Mouse (Mus musculus): Measurements from ENCODE around the gene Col12a1. TPM values are rescaled to one million over a fixed set of nuclear protein-coding genes. Genes with fewer than 3 reads are reported as not detected.

Col12a1 gene
- polyA plus RNA-seq, 1 experiment: not detected

DNA sequence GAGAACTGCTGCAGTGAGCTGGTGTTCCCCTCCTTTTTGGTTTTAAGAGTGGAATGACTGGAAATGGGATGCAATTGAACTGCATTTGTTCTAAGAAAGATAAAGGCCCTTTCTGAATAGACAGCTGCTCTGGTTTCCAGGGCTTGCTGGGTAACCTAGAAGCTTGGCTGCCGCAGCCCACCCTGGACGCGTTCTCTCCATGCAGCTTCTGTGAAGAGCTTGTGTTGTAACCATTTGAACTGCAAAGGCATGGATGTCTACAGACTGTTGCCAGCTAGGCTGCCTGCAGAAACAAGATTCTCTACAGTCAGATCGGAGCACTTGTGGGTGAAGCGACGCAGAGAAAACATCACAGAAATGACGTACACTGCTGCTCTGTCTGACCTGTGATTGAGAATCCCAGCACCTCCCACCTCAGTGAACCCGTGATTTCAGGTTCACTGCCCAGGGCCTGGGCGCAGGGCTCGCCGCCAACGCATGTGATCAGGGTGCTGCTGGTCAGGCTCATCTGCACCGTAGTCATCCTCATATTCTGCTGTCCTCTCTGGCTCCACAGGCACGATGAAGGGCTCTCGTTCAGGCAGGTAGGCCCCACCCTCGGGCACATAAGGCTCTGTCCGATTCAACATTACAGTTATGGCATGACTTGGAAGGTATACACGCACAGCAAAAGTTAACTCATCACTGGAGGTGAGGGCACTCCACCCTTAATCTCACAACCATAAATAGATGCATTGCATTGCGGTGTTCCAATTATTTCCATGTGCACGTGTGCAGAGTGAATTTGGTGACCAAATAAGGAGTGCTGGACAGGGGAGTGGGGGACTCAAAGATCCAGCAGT lies 119.0 kb downstream of the Col12a1 start:
- Histone ChIP-seq H3K27me3 (ENCODE audit: control insufficient read depth) (no peaks in the 10 kb centered on the region), H3K4me1 (ENCODE audit: control insufficient read depth) (no peaks in the 10 kb centered on the region), H3K36me3 (ENCODE audit: control insufficient read depth) (no peaks in the 10 kb centered on the region), H3K4me3 (replicated peaks) (no peak overlapping the region), H3K9me3 (ENCODE audit: control insufficient read depth, low read length) (peaks cover 6% of the 10 kb centered on the region)
- TF ChIP-seq GATA1 (IDR thresholded peaks at IDR 0.05; ENCODE audit: low read length) (no peak), TAL1 (IDR thresholded peaks at IDR 0.05; ENCODE audit: low read length) (no peak)

DNA sequence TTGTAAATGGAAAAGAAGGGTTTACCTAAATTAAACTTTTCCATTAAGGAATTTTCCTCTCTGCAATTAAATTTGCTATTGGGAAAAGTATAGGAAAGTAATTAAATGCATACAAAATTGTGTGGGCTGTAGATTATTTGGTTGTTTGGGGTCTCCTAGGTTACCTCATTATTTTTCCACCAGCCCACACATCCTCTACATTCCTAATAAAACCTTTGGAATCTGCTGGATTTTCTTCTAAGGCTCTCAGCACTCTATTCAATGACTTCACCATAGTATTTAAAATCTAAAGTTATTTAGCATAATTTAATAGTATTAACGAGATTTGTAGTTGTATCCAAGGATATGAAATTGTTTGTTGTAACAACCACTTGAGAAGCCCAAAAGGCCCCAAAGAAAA lies 120.1 kb downstream of the Col12a1 start:
- no peaks in the 10 kb centered on the region for H3K36me3 ChIP-seq (ENCODE audit: control insufficient read depth)
- no peak for TF ChIP-seq TAL1 (IDR thresholded peaks at IDR 0.05; ENCODE audit: low read length)
- no peak for TF ChIP-seq GATA1 (IDR thresholded peaks at IDR 0.05; ENCODE audit: low read length)
- no peak overlapping the region for H3K4me3 ChIP-seq (replicated peaks)
- no peaks in the 10 kb centered on the region for H3K27me3 ChIP-seq (ENCODE audit: control insufficient read depth)
- H3K9me3 ChIP-seq (ENCODE audit: control insufficient read depth, low read length): peaks cover 6% of the 10 kb centered on the region
- H3K4me1 ChIP-seq (ENCODE audit: control insufficient read depth): no peaks in the 10 kb centered on the region

- H3K4me1 ChIP-seq (ENCODE audit: control insufficient read depth): no peaks in the 10 kb centered on the region
- no peaks in the 10 kb centered on the region for H3K36me3 ChIP-seq (ENCODE audit: control insufficient read depth)
- H3K4me3 ChIP-seq (replicated peaks): no peak overlapping the region
- TF ChIP-seq TAL1 (IDR thresholded peaks at IDR 0.05; ENCODE audit: low read length): no peak
- no peak for TF ChIP-seq GATA1 (IDR thresholded peaks at IDR 0.05; ENCODE audit: low read length)
- H3K9me3 ChIP-seq (ENCODE audit: control insufficient read depth, low read length): no peaks in the 10 kb centered on the region
- H3K27me3 ChIP-seq (ENCODE audit: control insufficient read depth): no peaks in the 10 kb centered on the region
Observed at GRCm38 (mm10) chr9:79586415-79587195, 132.0 kb downstream of the Col12a1 start.

DNA sequence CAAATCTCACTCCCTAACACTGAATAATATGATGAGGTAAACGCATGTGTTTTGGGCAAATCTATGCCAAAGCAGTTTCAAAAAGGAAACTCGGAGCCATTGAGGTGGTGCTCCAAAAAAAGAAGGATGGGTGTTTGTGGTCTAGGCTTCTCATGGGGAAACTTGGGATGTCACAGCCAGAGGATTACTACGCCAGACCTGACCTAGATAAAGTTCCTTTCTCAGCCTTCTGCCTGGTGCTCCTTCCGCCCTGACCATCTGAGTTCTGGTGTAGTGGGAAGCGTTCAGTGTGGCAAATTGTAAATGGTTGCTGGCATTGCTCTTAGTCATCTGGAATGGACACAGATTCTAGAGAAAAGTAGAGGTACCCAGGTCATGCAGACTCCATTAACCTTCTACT lies 151.8 kb downstream of the Col12a1 start:
- TF ChIP-seq TAL1 (IDR thresholded peaks at IDR 0.05; ENCODE audit: low read length) (no peak), GATA1 (IDR thresholded peaks at IDR 0.05; ENCODE audit: low read length) (no peak)
- Histone ChIP-seq H3K36me3 (ENCODE audit: control insufficient read depth) (no peaks in the 10 kb centered on the region), H3K27me3 (ENCODE audit: control insufficient read depth) (no peaks in the 10 kb centered on the region), H3K4me1 (ENCODE audit: control insufficient read depth) (no peaks in the 10 kb centered on the region), H3K9me3 (ENCODE audit: control insufficient read depth, low read length) (no peaks in the 10 kb centered on the region), H3K4me3 (replicated peaks) (no peak overlapping the region)

GRCm38 (mm10) chr9:79553297-79553696 lies 165.3 kb downstream of the Col12a1 start:
- TF ChIP-seq TAL1 (IDR thresholded peaks at IDR 0.05; ENCODE audit: low read length): no peak
- TF ChIP-seq GATA1 (IDR thresholded peaks at IDR 0.05; ENCODE audit: low read length): no peak

More at GRCm38 (mm10) chr9:79553297-79553696, 165.3 kb downstream of the Col12a1 start:
- H3K4me1 ChIP-seq (ENCODE audit: control insufficient read depth): no peaks in the 10 kb centered on the region
- H3K27me3 ChIP-seq (ENCODE audit: control insufficient read depth): no peaks in the 10 kb centered on the region
- no peaks in the 10 kb centered on the region for H3K36me3 ChIP-seq (ENCODE audit: control insufficient read depth)
- no peaks in the 10 kb centered on the region; the same call in 1 of the 2 replicates for H3K9me3 ChIP-seq (ENCODE audit: control insufficient read depth, low read length)
- no peak overlapping the region for H3K4me3 ChIP-seq (replicated peaks)

Other genes with a start within 250 kb of the Col12a1 start
- gene Cox7a2, start 41.0 kb upstream of the Col12a1 start, polyA plus RNA-seq (2012): 7.2 and 7.4 TPM in 2 replicates
- 4.7 and 7.2 TPM in 2 replicates for gene Tmem30a, start 74.7 kb upstream of the Col12a1 start, polyA plus RNA-seq (2012)